Mouse (Mus musculus) brain, embryonic 14.5 days (tissue): ENCODE data around the gene Prdm16.

Experiments used
- CTCF ChIP-seq: fragments of 200-500 bp; IDR thresholded peaks from 2 replicates; pipeline ENCODE4 v1.5.1; 2012; ENCODE audit warnings: inconsistent platforms, mild to moderate bottlenecking, moderate library complexity, borderline replicate concordance; ENCODE audit not compliant: insufficient read depth, insufficient read length; ENCODE audit errors: extremely low read depth
- POLR2A ChIP-seq: fragments of 200-500 bp; IDR thresholded peaks from 2 replicates; pipeline ENCODE4 v1.6.1; 2012; ENCODE audit warnings: mild to moderate bottlenecking, inconsistent platforms, borderline replicate concordance; ENCODE audit not compliant: poor library complexity, insufficient read depth, insufficient read length, severe bottlenecking; ENCODE audit errors: extremely low read depth

- TF ChIP-seq CTCF (no peak), POLR2A (no peak)
Measured at GRCm38 (mm10) chr4:154325410-154325809, 311.3 kb downstream of the Prdm16 start.
